Mouse (Mus musculus) layer of hippocampus, adult 2 months (tissue): ENCODE measurements at regions not wholly inside any gene's neighbourhood (a gene's known extent, or its start where the extent isn't known, plus 50 kb on each side); places are given as distances from the start of the nearest gene placed in this dataset.

Experiments used
- DNase-seq, 2 experiments: peaks; one replicate each; pipeline ENCODE4 v3.0.0; 2022; ENCODE audit warnings: low spot score in 2 of 2
- H3K27ac ChIP-seq: fragments of 200-600 bp; 2 replicates; pipeline ENCODE4 v1.8.1; 2022
- H3K4me3 ChIP-seq: fragments of 200-600 bp; 2 replicates; pipeline ENCODE4 v1.8.1; 2022; ENCODE audit warnings: mild to moderate bottlenecking
- CTCF ChIP-seq: fragments of 200-600 bp; conservative IDR thresholded peaks from 2 replicates; pipeline ENCODE4 v1.8.1; 2022; ENCODE audit warnings: antibody characterized with exemption, mild to moderate bottlenecking, moderate library complexity

GRCm38 (mm10) chr16:95848555-95849082 lies 142.1 kb downstream of the Psmg1 start:
- DNase-seq: no peak
- TF ChIP-seq CTCF: no peak
- H3K27ac ChIP-seq: no peak overlapping the region
- no peak overlapping the region for H3K4me3 ChIP-seq

- Histone ChIP-seq H3K4me3 (no peak overlapping the region), H3K27ac (no peak overlapping the region)
- DNase-seq: no peak
- TF ChIP-seq CTCF: no peak
Measured at GRCm38 (mm10) chr16:95847765-95848483, 142.8 kb downstream of the Psmg1 start.

GRCm38 (mm10) chr16:95845323-95845860 lies 143.5 kb downstream of the Ets2 start:
- Histone ChIP-seq H3K4me3 (no peak overlapping the region), H3K27ac (0 out of 2 replicates have a peak overlapping the region, but pooled peaks have one; percentile 29)
- DNase-seq: no peak
- no peak for TF ChIP-seq CTCF

GRCm38 (mm10) chr16:95844691-95845090 lies 142.8 kb downstream of the Ets2 start:
- Histone ChIP-seq H3K27ac (0 out of 2 replicates have a peak overlapping the region, but pooled peaks have one; percentile 29), H3K4me3 (no peak overlapping the region)
- peak; percentile 33 to 53 for DNase-seq
- TF ChIP-seq CTCF: no peak

- no peak overlapping the region for H3K4me3 ChIP-seq
- no peak overlapping the region for H3K27ac ChIP-seq
- no peak for TF ChIP-seq CTCF
- DNase-seq: no peak
Measured at GRCm38 (mm10) chr16:95842766-95843165, 140.9 kb downstream of the Ets2 start.

- no peak for DNase-seq
- no peak for TF ChIP-seq CTCF
- Histone ChIP-seq H3K27ac (no peak overlapping the region), H3K4me3 (no peak overlapping the region)
Measured at GRCm38 (mm10) chr16:95839512-95840253, 137.8 kb downstream of the Ets2 start.

GRCm38 (mm10) chr16:95838886-95839430 lies 137.1 kb downstream of the Ets2 start:
- no peak for DNase-seq
- Histone ChIP-seq H3K27ac (no peak overlapping the region), H3K4me3 (no peak overlapping the region)
- no peak for TF ChIP-seq CTCF

GRCm38 (mm10) chr16:95838478-95838846 lies 136.6 kb downstream of the Ets2 start:
- Histone ChIP-seq H3K27ac (no peak overlapping the region), H3K4me3 (no peak overlapping the region)
- no peak for TF ChIP-seq CTCF
- DNase-seq: no peak

GRCm38 (mm10) chr16:95837723-95838477 lies 136.0 kb downstream of the Ets2 start:
- no peak for TF ChIP-seq CTCF
- no peak for DNase-seq
- Histone ChIP-seq H3K4me3 (no peak overlapping the region), H3K27ac (no peak overlapping the region)

GRCm38 (mm10) chr16:95835941-95836340 lies 134.1 kb downstream of the Ets2 start:
- no peak overlapping the region for H3K27ac ChIP-seq
- H3K4me3 ChIP-seq: no peak overlapping the region
- TF ChIP-seq CTCF: no peak
- no peak for DNase-seq

GRCm38 (mm10) chr16:95834556-95835288 lies 132.8 kb downstream of the Ets2 start:
- no peak for DNase-seq
- H3K4me3 ChIP-seq: no peak overlapping the region
- no peak for TF ChIP-seq CTCF
- H3K27ac ChIP-seq: no peak overlapping the region

- Histone ChIP-seq H3K27ac (no peak overlapping the region), H3K4me3 (no peak overlapping the region)
- DNase-seq: no peak
- no peak for TF ChIP-seq CTCF
Measured at GRCm38 (mm10) chr16:95833455-95833854, 131.6 kb downstream of the Ets2 start.
